Mouse (Mus musculus) cerebellum, adult 9-10 months (tissue): Measurements from ENCODE around the gene Ptbp3.

Experiments used
- DNase-seq: peaks from one replicate; pipeline ENCODE4 v3.0.0; 2022

Ptbp3 gene

DNA sequence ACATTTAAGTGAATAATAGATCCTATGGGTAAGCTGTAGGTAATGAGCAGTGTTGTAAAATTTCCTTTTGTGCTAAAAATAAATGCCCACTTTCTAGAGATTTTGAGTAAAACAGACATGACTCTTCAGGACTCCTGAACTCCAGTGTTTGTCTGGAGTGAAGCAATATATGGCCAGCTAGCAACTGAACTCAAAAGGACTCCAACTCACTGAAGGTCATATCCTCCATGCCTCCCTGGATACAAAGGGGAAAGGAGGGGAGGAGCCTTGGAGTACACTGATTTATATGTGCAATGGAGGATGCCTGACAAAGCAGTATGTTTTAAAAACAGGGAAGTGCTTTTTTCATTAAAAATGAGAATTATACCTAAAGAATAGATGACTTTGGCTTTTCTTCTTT, 77.9 kb downstream of the Ptbp3 start:
- no peak for DNase-seq

DNA sequence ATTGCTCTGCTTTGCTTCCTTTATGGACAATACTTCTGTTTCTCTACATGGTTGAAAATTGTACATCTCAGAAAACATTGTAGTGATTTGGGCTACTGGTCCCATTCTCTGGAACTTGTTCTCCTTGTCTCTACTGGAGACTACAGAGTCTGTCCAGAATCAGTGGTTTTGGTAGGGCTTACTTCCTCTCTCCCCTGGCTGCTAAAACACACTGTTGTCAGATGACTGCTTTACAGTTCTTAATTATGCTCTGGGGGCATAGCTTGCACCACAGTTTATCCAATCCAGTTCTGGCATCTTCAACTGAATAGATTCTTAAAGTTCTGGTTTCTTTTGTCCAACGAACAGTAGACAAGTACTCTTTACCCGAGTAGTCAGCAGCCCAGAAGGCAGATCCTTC, 83.7 kb downstream of the Ptbp3 start:
- DNase-seq: no peak

DNA sequence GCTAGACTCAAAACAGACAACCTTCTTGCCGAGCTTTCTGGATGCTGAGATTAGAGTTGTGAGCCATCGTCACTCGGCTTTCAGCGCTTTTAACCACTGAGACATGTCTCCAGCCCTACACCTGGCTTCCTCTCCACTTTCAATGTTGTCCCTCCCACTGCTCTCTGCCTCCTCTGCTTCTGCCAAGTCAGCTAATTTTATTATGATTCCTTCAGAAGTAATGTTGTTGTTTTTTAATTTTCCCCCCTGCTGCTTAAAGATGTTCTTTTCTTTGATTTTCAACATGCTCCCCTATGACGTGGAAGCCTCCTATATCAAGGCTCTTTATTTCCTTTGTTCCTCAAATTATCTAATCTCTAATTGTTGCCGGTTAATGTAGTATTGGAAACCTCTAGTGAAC, 84.5 kb downstream of the Ptbp3 start:
- DNase-seq: no peak

DNA sequence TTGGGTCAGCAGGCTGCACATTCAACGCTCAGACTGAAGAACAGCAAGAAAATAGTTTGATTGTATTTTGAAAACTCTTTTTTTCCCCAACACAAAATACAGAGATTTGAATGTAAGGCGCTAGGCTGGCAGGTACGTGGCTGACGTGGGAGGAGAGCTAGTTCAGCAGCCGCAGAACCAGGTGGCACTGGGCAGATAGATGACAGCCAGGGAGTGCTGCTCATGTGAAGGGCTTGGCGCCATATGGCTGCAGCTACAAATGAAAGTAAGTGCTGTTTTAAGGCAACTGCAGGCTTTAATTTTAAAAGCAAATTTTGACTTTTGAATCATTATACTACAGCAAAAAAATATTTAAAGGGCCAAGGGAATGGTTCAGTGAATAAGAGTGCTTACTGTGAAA, 86.7 kb downstream of the Ptbp3 start:
- no peak for DNase-seq

GRCm38 (mm10) chr4:59461116-59461727, 87.9 kb downstream of the Ptbp3 start:
- no peak for DNase-seq

GRCm38 (mm10) chr4:59459216-59459955, 89.8 kb downstream of the Ptbp3 start:
- DNase-seq: no peak

DNA sequence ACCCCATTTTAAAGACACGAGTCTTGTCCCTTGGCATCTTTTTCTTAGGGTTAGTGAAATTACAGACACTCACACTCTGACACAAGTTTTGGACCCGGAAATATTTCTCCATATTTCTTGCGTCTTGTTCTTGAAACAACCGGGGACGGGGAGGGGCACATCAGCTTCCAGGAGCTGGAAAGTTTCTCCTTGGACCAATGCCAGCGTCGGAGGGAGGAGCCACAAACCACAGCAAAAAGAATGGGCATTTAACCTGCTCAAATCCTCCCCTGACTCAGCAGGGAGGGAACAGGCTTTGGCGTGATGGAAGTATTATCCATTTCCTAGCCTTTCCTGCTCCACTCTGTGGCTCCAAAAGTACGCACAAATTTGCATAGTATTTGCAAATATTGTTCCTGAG, 91.2 kb downstream of the Ptbp3 start:
- DNase-seq: no peak

GRCm38 (mm10) chr4:59457091-59457490, 92.1 kb downstream of the Ptbp3 start:
- no peak for DNase-seq

GRCm38 (mm10) chr4:59455465-59455864, 93.7 kb downstream of the Ptbp3 start:
- no peak for DNase-seq

- DNase-seq: no peak
Observed at GRCm38 (mm10) chr4:59454046-59454445, 95.1 kb downstream of the Ptbp3 start.

DNA sequence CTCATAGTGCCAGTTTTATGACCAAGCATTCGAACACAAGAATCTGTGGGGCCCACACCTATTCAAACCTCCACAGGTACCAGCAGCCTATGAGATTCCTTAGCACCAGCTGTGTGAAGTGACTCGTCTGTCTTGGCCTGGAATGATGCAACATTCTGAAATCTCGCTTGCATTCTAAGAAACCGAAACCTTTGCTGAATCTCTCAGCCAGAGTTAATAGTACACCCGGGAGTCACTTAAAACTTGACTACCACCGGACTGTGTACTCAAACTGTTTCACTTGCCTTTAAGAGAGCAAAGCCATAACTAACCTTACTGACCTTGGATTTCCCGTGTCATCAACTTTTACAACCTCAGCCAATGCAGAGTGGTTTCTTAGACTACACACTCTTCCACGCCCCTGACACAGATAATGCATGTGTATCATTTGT, 96.6 kb downstream of the Ptbp3 start:
- no peak for DNase-seq

- no peak for DNase-seq
Observed at GRCm38 (mm10) chr4:59450906-59451305, 98.3 kb downstream of the Ptbp3 start.

DNA sequence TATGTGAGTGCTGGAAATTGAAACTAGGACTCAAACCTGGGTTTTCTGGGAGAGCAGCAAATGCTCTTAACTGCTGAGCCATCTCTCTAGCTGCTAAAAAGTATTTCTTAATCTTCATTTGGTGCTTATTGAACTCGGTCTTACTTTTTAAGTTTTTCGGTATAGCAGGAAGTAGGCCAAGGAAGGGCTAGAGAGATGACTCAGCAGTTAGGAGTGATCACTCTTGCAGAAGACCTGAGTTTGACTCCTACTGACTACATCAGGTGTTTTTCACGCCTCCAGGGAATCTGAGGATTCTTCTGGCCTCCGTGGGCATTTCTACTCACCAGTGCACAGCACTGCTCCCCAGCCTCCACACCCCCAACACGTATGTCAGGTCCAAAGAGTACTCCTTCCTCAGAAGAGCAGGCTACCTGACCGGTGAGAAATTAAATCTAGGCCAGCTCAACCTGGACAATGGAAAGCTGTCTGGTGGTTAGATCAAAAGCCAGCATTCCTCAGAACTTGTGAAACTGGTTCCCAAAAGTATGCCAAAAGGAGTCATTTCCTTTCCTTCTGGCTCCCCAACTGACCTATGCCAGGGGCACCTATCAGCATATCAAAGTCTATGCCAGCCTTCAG, 98.8 kb downstream of the Ptbp3 start:
- DNase-seq: no peak

GRCm38 (mm10) chr4:59447296-59447695, 101.9 kb downstream of the Ptbp3 start:
- no peak for DNase-seq

DNA sequence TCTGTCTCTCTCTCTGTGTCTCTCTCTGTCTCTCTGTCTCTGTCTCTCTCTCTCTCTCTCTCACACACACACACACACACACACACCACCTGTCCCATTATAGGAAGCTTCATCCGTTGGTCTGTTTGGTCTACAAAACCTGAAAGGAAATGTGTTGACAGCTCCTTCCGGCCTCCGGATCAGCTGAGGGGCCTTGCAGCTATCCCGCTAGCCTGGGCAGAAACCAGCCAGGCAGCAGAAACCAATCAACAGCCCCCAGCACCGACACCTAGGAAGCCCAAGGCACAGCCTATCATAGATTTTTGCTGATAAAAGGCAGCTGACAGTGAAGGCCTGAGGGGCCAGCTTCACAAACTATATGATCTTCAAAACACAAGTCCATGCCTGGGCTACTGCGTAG, 103.6 kb downstream of the Ptbp3 start:
- DNase-seq: no peak

- DNase-seq: no peak
Observed at GRCm38 (mm10) chr4:59444994-59445393, 104.2 kb downstream of the Ptbp3 start.

DNA sequence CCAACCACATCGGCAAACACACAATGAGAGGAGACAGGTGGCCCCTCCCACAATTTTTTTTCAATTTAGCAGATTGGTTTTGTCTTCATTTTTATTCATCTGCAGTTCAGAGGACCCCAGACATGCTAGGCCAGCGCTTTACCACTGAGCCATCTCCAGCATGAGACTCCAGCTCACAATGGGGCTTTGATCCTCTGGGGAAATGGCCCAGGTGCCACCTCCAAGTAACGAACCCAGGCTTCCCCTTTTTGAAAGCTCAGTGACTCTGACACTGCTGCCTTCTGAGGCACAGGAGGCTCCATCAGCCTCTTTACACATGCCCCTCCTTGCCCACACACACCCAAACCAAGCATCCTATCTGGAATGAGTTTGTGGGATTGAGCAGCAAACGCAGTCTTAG, 105.1 kb downstream of the Ptbp3 start:
- no peak for DNase-seq

- no peak for DNase-seq
Observed at GRCm38 (mm10) chr4:59441265-59441664, 107.9 kb downstream of the Ptbp3 start.

GRCm38 (mm10) chr4:59439960-59440359, 109.2 kb downstream of the Ptbp3 start:
- no peak for DNase-seq

DNA sequence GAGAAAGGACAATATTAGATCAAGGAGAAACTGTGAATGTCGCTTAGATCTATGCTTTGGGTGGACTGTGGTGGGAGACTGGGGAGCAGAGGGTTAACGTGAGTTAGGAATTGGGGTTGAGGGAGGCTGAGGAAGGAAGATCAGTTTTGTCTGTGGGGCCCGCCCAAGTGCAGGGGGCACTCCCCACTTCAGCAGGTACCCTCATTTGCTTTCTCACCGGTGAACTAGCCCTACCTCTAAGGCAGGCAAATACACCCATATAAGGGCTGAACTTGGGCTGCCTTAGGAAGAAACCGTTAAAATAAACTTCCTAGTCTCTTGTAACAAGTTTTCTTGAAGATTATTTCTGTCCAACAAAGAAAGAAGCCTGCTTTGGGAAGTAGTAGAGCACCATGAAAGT, 110.1 kb downstream of the Ptbp3 start:
- no peak for DNase-seq

DNA sequence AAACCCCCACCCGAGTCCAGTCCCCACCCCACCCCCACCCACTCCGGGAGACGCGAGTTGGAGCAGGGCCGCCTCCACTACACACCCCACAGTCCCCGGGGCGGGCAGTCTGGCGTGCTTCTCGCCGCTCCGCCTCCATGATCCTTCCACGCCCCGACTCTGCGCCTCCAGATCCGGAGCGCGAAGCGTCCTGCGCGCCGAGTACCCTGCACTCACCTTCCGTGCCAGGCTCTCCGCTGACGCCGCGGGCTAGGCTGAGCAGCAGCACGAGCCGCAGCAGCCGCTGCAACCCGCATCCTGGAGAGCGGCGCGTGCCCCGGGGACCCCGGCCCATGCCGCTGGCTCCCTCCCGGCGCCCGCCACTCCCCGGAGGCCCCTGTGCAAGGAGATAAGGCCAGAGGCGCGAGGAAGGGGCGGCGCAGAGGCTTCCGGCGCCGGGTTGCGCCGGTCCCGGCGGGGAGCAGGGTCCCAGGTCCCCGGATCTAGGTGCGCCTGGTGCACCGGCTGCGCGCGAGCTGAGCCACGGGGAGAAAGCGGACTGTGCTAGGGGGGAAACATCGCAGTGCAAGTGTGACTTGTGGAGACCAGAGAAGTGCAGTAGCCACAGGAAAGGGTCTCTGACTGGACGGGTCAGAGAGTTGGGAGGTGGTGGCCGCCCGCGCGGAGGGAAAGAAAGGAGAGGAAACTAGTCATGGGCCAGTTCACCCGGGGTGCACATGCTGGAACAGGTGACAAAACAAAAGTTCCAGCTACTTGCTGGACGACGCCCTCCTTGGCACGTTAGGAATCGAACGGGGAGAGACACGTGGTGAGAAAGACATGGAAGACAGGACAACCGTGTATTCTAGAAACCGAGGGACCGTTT, 110.9 kb downstream of the Ptbp3 start, which contains the start of gene Susd1:
Gene Susd1, minus strand, starts transcription at position 644 of the 865 bp plus-strand sequence.
- DNase-seq: no peak

GRCm38 (mm10) chr4:59435951-59436350, 113.2 kb downstream of the Ptbp3 start:
- no peak for DNase-seq

GRCm38 (mm10) chr4:59434039-59434438, 115.1 kb downstream of the Ptbp3 start:
- no peak for DNase-seq
